Mouse (Mus musculus): ENCODE results near the gene Glo1. TPM values are rescaled to one million over a fixed set of nuclear protein-coding genes. Genes with fewer than 3 reads are reported as not detected.
A peak's percentile ranks its signal among the peaks of the same experiment; 100 is the strongest.

Gene Glo1
- polyA plus RNA-seq, 2 experiments = 87.9 to 214 TPM

- TF ChIP-seq POLR2A (IDR thresholded peaks at IDR 0.05; ENCODE audit: borderline replicate concordance, extremely low read depth, insufficient read depth, insufficient read length) = no peak
- WGBS = 93% methylated on average over 8 of the region's 8 CpGs
- H3K9me3 ChIP-seq (ENCODE audit: control insufficient read depth, low read length) = peaks cover 4% of the 10 kb centered on the region; the same call in 1 of the 2 replicates
- ATAC-seq (ENCODE audit: low FRiP score, low read depth) (no peak), DNase-seq (ENCODE audit: low spot score) (no peak)
- no peak overlapping the region for H3K27ac ChIP-seq (replicated peaks; ENCODE audit: low read depth, low read length)
- no peak overlapping the region for H3K9ac ChIP-seq (ENCODE audit: low read depth, low read length, severe bottlenecking)
- no peaks in the 10 kb centered on the region for H3K36me3 ChIP-seq (ENCODE audit: control insufficient read depth, insufficient read depth, low read length)
- no peak overlapping the region for H3K4me3 ChIP-seq (replicated peaks; ENCODE audit: low read length)
- H3K4me1 ChIP-seq (ENCODE audit: control insufficient read depth, insufficient read depth, low read length) = no peaks in the 10 kb centered on the region
- H3K27me3 ChIP-seq (ENCODE audit: control insufficient read depth, insufficient read depth, low read length) = no peaks in the 10 kb centered on the region
- no peak overlapping the region for H3K4me2 ChIP-seq (replicated peaks; ENCODE audit: low read depth, low read length, severe bottlenecking)
Measured at GRCm38 (mm10) chr17:30663170-30663569, 36.5 kb upstream of the Glo1 start.

DNA sequence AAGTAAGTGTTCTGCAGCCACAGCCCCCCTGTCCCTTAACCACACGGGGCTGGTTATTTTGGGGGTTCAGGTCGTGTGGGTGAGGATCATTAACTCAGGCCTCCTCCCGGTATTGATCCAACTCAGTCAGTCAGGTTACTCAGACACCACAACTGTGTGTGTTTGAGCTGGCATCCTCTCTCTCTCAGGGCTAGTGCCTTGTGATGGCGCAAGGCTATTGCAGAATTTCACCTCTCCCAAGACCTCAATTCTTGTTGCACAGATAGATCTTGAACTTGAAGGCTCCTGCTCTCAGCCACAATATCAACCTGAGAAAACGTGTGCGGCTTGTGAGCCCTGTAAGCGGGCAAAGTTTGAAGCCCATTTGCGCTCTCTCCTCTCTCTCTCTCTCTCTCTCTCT is 35.5 kb upstream of the Glo1 start:
- H3K36me3 ChIP-seq (ENCODE audit: control insufficient read depth, insufficient read depth, low read length) = no peaks in the 10 kb centered on the region
- WGBS = 73% methylated on average over 8 of the region's 8 CpGs
- H3K9ac ChIP-seq (ENCODE audit: low read depth, low read length, severe bottlenecking) = no peak overlapping the region
- ATAC-seq (ENCODE audit: low FRiP score, low read depth) = no peak
- H3K27ac ChIP-seq (replicated peaks; ENCODE audit: low read depth, low read length) = no peak overlapping the region
- H3K9me3 ChIP-seq (ENCODE audit: control insufficient read depth, low read length) = peaks cover 4% of the 10 kb centered on the region; the same call in 1 of the 2 replicates
- no peaks in the 10 kb centered on the region for H3K4me1 ChIP-seq (ENCODE audit: control insufficient read depth, insufficient read depth, low read length)
- H3K4me3 ChIP-seq (replicated peaks; ENCODE audit: low read length) = no peak overlapping the region
- H3K27me3 ChIP-seq (ENCODE audit: control insufficient read depth, insufficient read depth, low read length) = no peaks in the 10 kb centered on the region
- TF ChIP-seq POLR2A (IDR thresholded peaks at IDR 0.05; ENCODE audit: borderline replicate concordance, extremely low read depth, insufficient read depth, insufficient read length) = no peak
- no peak overlapping the region for H3K4me2 ChIP-seq (replicated peaks; ENCODE audit: low read depth, low read length, severe bottlenecking)
- DNase-seq (ENCODE audit: low spot score) = no peak

DNA sequence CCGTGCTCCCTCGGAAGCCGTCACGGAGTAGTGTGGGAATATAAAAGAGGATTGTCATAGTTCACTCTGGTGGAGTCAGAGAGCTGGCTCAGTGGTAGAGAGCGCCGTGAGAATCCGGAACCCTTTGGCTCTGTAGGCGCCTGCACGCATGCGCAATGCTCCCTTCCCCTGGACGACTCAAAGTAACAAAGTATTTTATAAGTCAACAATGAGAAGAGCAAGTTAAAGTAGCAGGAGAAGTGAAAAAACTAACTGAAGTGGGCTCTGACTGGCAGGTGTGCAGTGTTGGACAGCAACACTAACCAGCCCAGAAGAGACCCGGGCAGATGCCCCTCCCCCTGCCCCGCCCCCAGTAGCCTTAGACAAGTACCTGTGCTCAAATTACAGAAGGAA is 31.5 kb upstream of the Glo1 start:
- Histone ChIP-seq H3K9me3 (ENCODE audit: control insufficient read depth, low read length) (no peaks in the 10 kb centered on the region), H3K4me3 (replicated peaks; ENCODE audit: low read length) (peak overlapping the region; percentile 37), H3K9ac (ENCODE audit: low read depth, low read length, severe bottlenecking) (peak overlapping the region; percentile 0; the same call in 1 of the 2 replicates), H3K36me3 (ENCODE audit: control insufficient read depth, insufficient read depth, low read length) (no peaks in the 10 kb centered on the region), H3K27ac (replicated peaks; ENCODE audit: low read depth, low read length) (0 out of 2 replicates have a peak overlapping the region, but pooled peaks have one; percentile 15), H3K27me3 (ENCODE audit: control insufficient read depth, insufficient read depth, low read length) (no peaks in the 10 kb centered on the region), H3K4me1 (ENCODE audit: control insufficient read depth, insufficient read depth, low read length) (no peaks in the 10 kb centered on the region), H3K4me2 (replicated peaks; ENCODE audit: low read depth, low read length, severe bottlenecking) (peak overlapping the region; percentile 35)
- DNase-seq (ENCODE audit: low spot score) (peak; percentile 82), ATAC-seq (ENCODE audit: low FRiP score, low read depth) (peak; percentile 83; the same call in 1 of the 2 replicates)
- no peak for TF ChIP-seq POLR2A (IDR thresholded peaks at IDR 0.05; ENCODE audit: borderline replicate concordance, extremely low read depth, insufficient read depth, insufficient read length)
- WGBS = 12% methylated on average over 13 of the region's 13 CpGs

- TF ChIP-seq POLR2A (IDR thresholded peaks at IDR 0.05; ENCODE audit: borderline replicate concordance, extremely low read depth, insufficient read depth, insufficient read length) = no peak
- peak overlapping the region; percentile 0; the same call in 1 of the 2 replicates for H3K9ac ChIP-seq (ENCODE audit: low read depth, low read length, severe bottlenecking)
- peak overlapping the region; percentile 37 for H3K4me3 ChIP-seq (replicated peaks; ENCODE audit: low read length)
- peak overlapping the region; percentile 35 for H3K4me2 ChIP-seq (replicated peaks; ENCODE audit: low read depth, low read length, severe bottlenecking)
- no peaks in the 10 kb centered on the region for H3K4me1 ChIP-seq (ENCODE audit: control insufficient read depth, insufficient read depth, low read length)
- H3K27me3 ChIP-seq (ENCODE audit: control insufficient read depth, insufficient read depth, low read length) = no peaks in the 10 kb centered on the region
- H3K9me3 ChIP-seq (ENCODE audit: control insufficient read depth, low read length) = no peaks in the 10 kb centered on the region
- DNase-seq (ENCODE audit: low spot score) = no peak
- 50% methylated on average over 8 of the region's 8 CpGs for WGBS
- H3K36me3 ChIP-seq (ENCODE audit: control insufficient read depth, insufficient read depth, low read length) = no peaks in the 10 kb centered on the region
- no peak; the same call in 1 of the 2 replicates for ATAC-seq (ENCODE audit: low FRiP score, low read depth)
- no peak overlapping the region for H3K27ac ChIP-seq (replicated peaks; ENCODE audit: low read depth, low read length)
Measured at GRCm38 (mm10) chr17:30657530-30658151, 31.0 kb upstream of the Glo1 start.

- H3K27ac ChIP-seq (replicated peaks; ENCODE audit: low read depth, low read length) = no peak overlapping the region
- DNase-seq (ENCODE audit: low spot score) (no peak), ATAC-seq (ENCODE audit: low FRiP score, low read depth) (no peak)
- H3K4me1 ChIP-seq (ENCODE audit: control insufficient read depth, insufficient read depth, low read length) = no peaks in the 10 kb centered on the region
- no peak overlapping the region for H3K9ac ChIP-seq (ENCODE audit: low read depth, low read length, severe bottlenecking)
- H3K27me3 ChIP-seq (ENCODE audit: control insufficient read depth, insufficient read depth, low read length) = no peaks in the 10 kb centered on the region
- peaks cover 4% of the 10 kb centered on the region; the same call in 1 of the 2 replicates for H3K9me3 ChIP-seq (ENCODE audit: control insufficient read depth, low read length)
- no peaks in the 10 kb centered on the region for H3K36me3 ChIP-seq (ENCODE audit: control insufficient read depth, insufficient read depth, low read length)
- 82% methylated on average over 6 of the region's 6 CpGs for WGBS
- TF ChIP-seq POLR2A (IDR thresholded peaks at IDR 0.05; ENCODE audit: borderline replicate concordance, extremely low read depth, insufficient read depth, insufficient read length) = no peak
- H3K4me2 ChIP-seq (replicated peaks; ENCODE audit: low read depth, low read length, severe bottlenecking) = no peak overlapping the region
- H3K4me3 ChIP-seq (replicated peaks; ENCODE audit: low read length) = no peak overlapping the region
Measured at GRCm38 (mm10) chr17:30653010-30653409, 26.3 kb upstream of the Glo1 start.

All from limb, embryonic 14.5 days (tissue).